Mouse (Mus musculus) liver, embryonic 12.5 days (tissue): ENCODE data around the gene Zfp775. TPM values are rescaled to one million over a fixed set of nuclear protein-coding genes. Genes with fewer than 3 reads are reported as not detected.

ENCODE experiments used
- ATAC-seq: fragments of 200-750 bp; cut with Nextera tagmentation; 2 replicates; pipeline ENCODE4 v1.8.0; 2017; ENCODE audit warnings: moderate number of reproducible peaks, mild to moderate bottlenecking, moderate library complexity
- H3K27ac ChIP-seq: fragments of 300-500 bp; sonication (generic); 2 replicates; pipeline ENCODE4 v1.5.1; 2016; ENCODE audit warnings: mild to moderate bottlenecking
- H3K27me3 ChIP-seq: fragments of 300-500 bp; sonication (generic); replicated peaks from 2 replicates; pipeline ENCODE4 v1.6.1; 2016; ENCODE audit warnings: mild to moderate bottlenecking, moderate library complexity
- H3K36me3 ChIP-seq: fragments of 300-500 bp; sonication (generic); 2 replicates; pipeline ENCODE4 v1.6.1; 2016; ENCODE audit warnings: mild to moderate bottlenecking, moderate library complexity
- H3K4me1 ChIP-seq: fragments of 300-500 bp; sonication (generic); 2 replicates; pipeline ENCODE4 v1.6.1; 2016
- H3K4me2 ChIP-seq: fragments of 300-500 bp; sonication (generic); 2 replicates; pipeline ENCODE4 v1.6.1; 2016; ENCODE audit warnings: mild to moderate bottlenecking, moderate library complexity
- H3K4me3 ChIP-seq: fragments of 300-500 bp; sonication (generic); 2 replicates; pipeline ENCODE4 v1.5.1; 2016; ENCODE audit warnings: mild to moderate bottlenecking, moderate library complexity
- H3K9ac ChIP-seq: fragments of 300-500 bp; sonication (generic); 2 replicates; pipeline ENCODE4 v1.6.1; 2016; ENCODE audit warnings: mild to moderate bottlenecking, moderate library complexity
- H3K9me3 ChIP-seq: fragments of 300-500 bp; sonication (generic); replicated peaks from 2 replicates; pipeline ENCODE4 v1.6.1; 2016; ENCODE audit warnings: mild to moderate bottlenecking, moderate library complexity
- WGBS: fragments of 180-500 bp; shearing (Covaris S2); methylation state at CpG from one replicate; pipeline ENCODE4 v1.1.7; 2016; ENCODE audit not compliant: insufficient replicate concordance; 5-methylcytosine and 5-hydroxymethylcytosine counted together
- polyA plus RNA-seq: library from polyadenylated mRNA; unstranded; fragments of >200 nt; fragmentation: Nextera tagmentation; extraction: Ambion mirVana; gene quantifications from 2 replicates; pipeline ENCODE4 v1.2.1, GENCODE M21; 2016

Gene Zfp775
- polyA plus RNA-seq, 1 experiment from 2014 or later: 2.2 TPM

- H3K9me3 ChIP-seq: no peaks in the 10 kb centered on the region
- 0 out of 2 replicates have a peak, but pooled peaks cover 8% of the 10 kb centered on the region for H3K36me3 ChIP-seq
- no peaks in the 10 kb centered on the region for H3K27me3 ChIP-seq
- no peak for ATAC-seq
- H3K9ac ChIP-seq: no peak overlapping the region
- no peak overlapping the region for H3K27ac ChIP-seq
- peaks cover 10% of the 10 kb centered on the region; the same call in 1 of the 2 replicates for H3K4me1 ChIP-seq
- WGBS: 75% methylated on average over 8 of the region's 8 CpGs
- no peak overlapping the region for H3K4me2 ChIP-seq
- H3K4me3 ChIP-seq: no peak overlapping the region
Observed at GRCm38 (mm10) chr6:48569065-48569807, 32.6 kb upstream of the Zfp775 start.

GRCm38 (mm10) chr6:48572014-48572413, 29.8 kb upstream of the Zfp775 start:
- Histone ChIP-seq H3K4me3 (no peak overlapping the region), H3K4me1 (peaks cover 10% of the 10 kb centered on the region; the same call in 1 of the 2 replicates), H3K9ac (no peak overlapping the region), H3K27ac (no peak overlapping the region), H3K9me3 (no peaks in the 10 kb centered on the region), H3K36me3 (no peaks in the 10 kb centered on the region), H3K27me3 (no peaks in the 10 kb centered on the region), H3K4me2 (no peak overlapping the region)
- no peak for ATAC-seq
- WGBS: 81% methylated on average over 5 of the region's 5 CpGs

GRCm38 (mm10) chr6:48572572-48573061, 29.2 kb upstream of the Zfp775 start, which contains the start of gene Rarres2:
TSS of gene Rarres2 (minus strand) at chr6:48572789.
- no peak within 1 kb of the TSS for H3K4me3 ChIP-seq
- 49% methylated on average over 6 of the region's 6 CpGs for WGBS
- no peak for ATAC-seq

DNA sequence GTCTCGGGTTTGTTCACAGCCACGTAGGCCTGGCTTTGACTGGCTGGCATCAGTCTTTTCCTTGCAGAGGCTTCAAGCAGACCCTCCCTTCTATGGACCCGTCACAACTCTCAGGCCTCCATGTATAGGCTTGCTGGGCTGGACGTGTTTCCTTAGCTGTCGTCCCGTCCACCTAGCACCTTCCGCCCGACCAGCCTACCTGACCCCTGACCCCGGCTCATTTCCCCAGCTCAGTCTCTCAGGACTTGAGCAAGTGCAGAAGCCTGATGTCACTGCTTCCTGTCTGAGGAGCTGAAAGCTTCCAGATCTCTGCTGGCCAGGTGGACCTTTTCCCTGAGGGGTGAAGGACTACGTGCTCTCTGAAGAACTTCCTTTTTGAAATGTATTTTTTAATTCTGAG, 28.6 kb upstream of the Zfp775 start:
- no peaks in the 10 kb centered on the region for H3K9me3 ChIP-seq
- no peaks in the 10 kb centered on the region for H3K27me3 ChIP-seq
- H3K36me3 ChIP-seq: no peaks in the 10 kb centered on the region
- H3K4me3 ChIP-seq: no peak overlapping the region
- peaks cover 10% of the 10 kb centered on the region; the same call in 1 of the 2 replicates for H3K4me1 ChIP-seq
- H3K4me2 ChIP-seq: no peak overlapping the region
- no peak overlapping the region for H3K27ac ChIP-seq
- H3K9ac ChIP-seq: no peak overlapping the region
- 41% methylated on average over 10 of the region's 10 CpGs for WGBS
- 0 out of 2 replicates have a peak, but pooled peaks have one; percentile 15 for ATAC-seq

More at GRCm38 (mm10) chr6:48572572-48573061, 29.2 kb upstream of the Zfp775 start, which contains the start of gene Rarres2:
- H3K9me3 ChIP-seq: no peaks in the 10 kb centered on the region
- no peaks in the 10 kb centered on the region for H3K36me3 ChIP-seq
- H3K27ac ChIP-seq: no peak within 1 kb of the TSS
- H3K4me1 ChIP-seq: peaks cover 10% of the 10 kb centered on the region; the same call in 1 of the 2 replicates
- no peak within 1 kb of the TSS for H3K4me2 ChIP-seq
- no peaks in the 10 kb centered on the region for H3K27me3 ChIP-seq
- H3K9ac ChIP-seq: no peak within 1 kb of the TSS

GRCm38 (mm10) chr6:48573981-48574380, 27.9 kb upstream of the Zfp775 start:
- 60% methylated on average over 3 of the region's 3 CpGs for WGBS

DNA sequence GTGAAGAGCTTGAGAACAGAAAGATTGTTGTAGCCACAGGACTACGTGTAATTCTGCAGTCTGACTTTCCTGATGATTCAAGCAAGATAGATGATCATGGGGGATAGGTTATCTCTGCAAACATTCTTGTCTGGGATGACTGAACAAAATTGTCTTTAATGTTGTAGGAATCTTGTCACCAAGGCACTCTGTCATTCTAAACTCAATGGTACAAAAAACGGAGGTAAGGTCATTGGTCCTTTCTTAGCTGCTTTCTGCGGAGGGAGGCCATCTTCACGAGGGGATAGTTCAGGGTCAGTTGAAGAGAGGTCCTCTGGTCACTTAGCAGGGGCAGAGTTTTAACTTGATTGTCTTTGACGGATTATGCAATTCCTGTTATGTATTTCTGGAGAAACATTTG, 23.1 kb upstream of the Zfp775 start:
- 30% methylated on average over 5 of the region's 5 CpGs for WGBS
- ATAC-seq: no peak
- Histone ChIP-seq H3K4me2 (no peak overlapping the region), H3K36me3 (no peaks in the 10 kb centered on the region), H3K27me3 (no peaks in the 10 kb centered on the region), H3K27ac (no peak overlapping the region), H3K4me1 (0 out of 2 replicates have a peak, but pooled peaks cover 3% of the 10 kb centered on the region), H3K4me3 (no peak overlapping the region), H3K9me3 (no peaks in the 10 kb centered on the region), H3K9ac (no peak overlapping the region)

More at GRCm38 (mm10) chr6:48573981-48574380, 27.9 kb upstream of the Zfp775 start:
- H3K9ac ChIP-seq: no peak overlapping the region
- H3K27me3 ChIP-seq: no peaks in the 10 kb centered on the region
- H3K36me3 ChIP-seq: no peaks in the 10 kb centered on the region
- H3K4me1 ChIP-seq: peaks cover 10% of the 10 kb centered on the region; the same call in 1 of the 2 replicates
- H3K27ac ChIP-seq: no peak overlapping the region
- ATAC-seq: no peak
- H3K4me2 ChIP-seq: no peak overlapping the region
- H3K4me3 ChIP-seq: no peak overlapping the region
- no peaks in the 10 kb centered on the region for H3K9me3 ChIP-seq

DNA sequence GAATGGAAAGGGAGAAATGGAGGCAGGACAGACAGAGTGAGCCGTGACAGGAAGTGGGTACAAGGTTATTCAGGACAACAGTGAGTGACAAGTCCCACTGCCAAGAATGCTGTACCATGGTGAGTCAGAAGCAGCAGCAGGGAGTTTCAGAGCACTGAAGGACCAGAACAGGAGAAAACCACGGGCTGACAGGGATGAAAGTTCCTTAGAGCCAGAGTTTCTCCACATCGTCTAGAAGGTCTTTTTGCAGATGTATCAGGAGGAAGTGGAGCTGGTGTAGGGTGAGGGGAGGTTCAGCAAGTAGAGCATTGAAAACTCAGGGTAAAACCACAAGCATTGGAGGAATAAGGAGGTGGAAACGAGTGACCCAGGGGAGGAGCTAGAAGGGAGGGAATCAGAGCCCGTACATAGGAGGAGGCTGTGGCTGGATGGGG, 22.6 kb upstream of the Zfp775 start:
- Histone ChIP-seq H3K4me3 (no peak overlapping the region), H3K4me1 (0 out of 2 replicates have a peak, but pooled peaks cover 3% of the 10 kb centered on the region), H3K27me3 (no peaks in the 10 kb centered on the region), H3K4me2 (no peak overlapping the region), H3K27ac (no peak overlapping the region), H3K9ac (no peak overlapping the region), H3K9me3 (no peaks in the 10 kb centered on the region), H3K36me3 (no peaks in the 10 kb centered on the region)
- no peak for ATAC-seq
- WGBS: 8% methylated on average over 5 of the region's 5 CpGs

DNA sequence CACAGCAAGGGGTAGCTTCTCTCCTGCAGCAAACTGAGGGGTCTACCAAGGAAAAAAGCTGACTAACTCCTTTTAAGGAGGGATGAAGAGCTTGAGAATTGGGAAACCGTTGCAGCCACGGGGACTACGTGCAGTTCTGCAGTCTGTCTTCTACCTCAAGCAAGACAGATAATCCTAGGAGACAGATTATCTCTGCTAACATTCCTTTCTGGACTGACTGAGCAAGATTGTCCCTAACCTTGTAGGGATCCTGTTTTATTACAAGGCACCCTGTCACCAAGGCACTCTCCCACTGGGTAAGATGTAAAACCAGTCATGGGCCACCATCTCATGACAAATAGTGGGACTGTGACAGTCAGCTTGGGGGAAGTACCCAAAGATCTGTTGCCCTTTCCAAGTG, 20.6 kb upstream of the Zfp775 start:
- no peak overlapping the region for H3K4me3 ChIP-seq
- no peak for ATAC-seq
- no peaks in the 10 kb centered on the region for H3K9me3 ChIP-seq
- H3K27me3 ChIP-seq: no peaks in the 10 kb centered on the region
- H3K4me1 ChIP-seq: 0 out of 2 replicates have a peak, but pooled peaks cover 3% of the 10 kb centered on the region
- H3K27ac ChIP-seq: no peak overlapping the region
- 38% methylated on average over 3 of the region's 3 CpGs for WGBS
- no peak overlapping the region for H3K9ac ChIP-seq
- H3K4me2 ChIP-seq: no peak overlapping the region
- no peaks in the 10 kb centered on the region for H3K36me3 ChIP-seq

GRCm38 (mm10) chr6:48582037-48582436, 19.8 kb upstream of the Zfp775 start:
- no peaks in the 10 kb centered on the region for H3K9me3 ChIP-seq
- no peak overlapping the region for H3K9ac ChIP-seq
- H3K4me3 ChIP-seq: no peak overlapping the region
- 69% methylated on average over 3 of the region's 3 CpGs for WGBS
- 0 out of 2 replicates have a peak, but pooled peaks cover 3% of the 10 kb centered on the region for H3K4me1 ChIP-seq
- no peaks in the 10 kb centered on the region for H3K36me3 ChIP-seq
- no peaks in the 10 kb centered on the region for H3K27me3 ChIP-seq
- ATAC-seq: no peak
- no peak overlapping the region for H3K27ac ChIP-seq
- H3K4me2 ChIP-seq: no peak overlapping the region

DNA sequence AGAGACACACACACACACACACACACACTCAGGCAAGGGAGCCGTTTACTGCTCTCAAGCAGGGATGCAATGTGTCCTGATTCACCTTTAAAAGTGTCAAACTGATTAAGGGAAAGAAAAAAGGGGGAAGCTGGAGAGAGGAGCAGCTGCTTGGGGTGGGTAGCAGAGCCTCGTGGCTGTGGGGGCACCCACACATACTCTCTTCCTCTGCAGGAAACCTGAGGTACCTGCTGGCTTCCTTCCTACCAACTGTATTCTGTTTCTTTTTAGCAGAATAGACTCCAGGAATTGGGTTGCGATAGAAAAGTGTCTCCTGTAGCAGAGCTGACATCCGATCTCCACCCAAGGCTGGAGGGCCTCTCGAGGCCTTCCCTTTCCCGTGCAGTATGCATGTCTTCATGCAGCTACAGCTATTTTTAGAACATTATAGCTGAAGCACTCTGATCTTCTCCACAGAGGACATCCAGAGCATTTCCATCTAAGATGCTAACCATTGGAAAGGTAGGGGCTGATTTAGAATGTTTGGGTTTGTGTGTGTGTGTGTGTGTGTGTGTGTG, 12.6 kb upstream of the Zfp775 start, which contains the start of gene Gm45021:
Gene Gm45021, plus strand, starts transcription at position 417 of the 557 bp plus-strand sequence.
- no peak within 1 kb of the TSS for H3K4me3 ChIP-seq
- no peaks in the 10 kb centered on the region for H3K27me3 ChIP-seq
- 20% methylated on average over 6 of the region's 6 CpGs for WGBS
- H3K27ac ChIP-seq: no peak within 1 kb of the TSS
- no peak for ATAC-seq
- H3K4me1 ChIP-seq: peaks cover 11% of the 10 kb centered on the region
- no peaks in the 10 kb centered on the region for H3K36me3 ChIP-seq
- H3K4me2 ChIP-seq: no peak within 1 kb of the TSS
- no peaks in the 10 kb centered on the region for H3K9me3 ChIP-seq
- no peak within 1 kb of the TSS for H3K9ac ChIP-seq

DNA sequence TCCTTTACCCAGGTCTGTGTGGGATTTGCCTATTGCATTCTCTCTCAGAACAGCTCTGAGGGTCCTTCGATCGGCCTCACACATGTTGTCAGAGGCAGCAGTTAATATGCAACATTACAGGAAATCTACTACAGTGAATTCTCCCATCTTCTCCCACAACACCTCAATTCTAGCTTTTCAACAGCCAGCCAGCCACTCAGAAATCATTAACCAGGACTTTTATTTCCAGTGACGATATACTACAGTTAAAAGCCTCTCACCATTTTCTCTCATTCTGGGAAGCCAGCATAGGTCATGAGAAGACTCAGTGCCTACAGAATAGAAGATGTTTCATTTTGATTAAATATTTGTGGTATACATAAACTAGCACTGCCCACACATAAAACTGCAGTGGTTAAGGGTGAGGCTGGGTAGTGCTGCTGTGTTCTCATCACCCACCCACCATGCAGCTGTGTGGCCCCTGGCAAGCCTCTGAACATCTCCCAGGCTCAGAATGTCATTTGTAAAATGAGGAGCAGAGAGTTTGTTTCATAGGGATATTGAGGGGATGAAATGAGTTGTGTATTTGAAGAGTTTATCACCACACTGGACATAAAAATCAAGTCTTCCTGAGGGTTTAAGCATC, 10.5 kb upstream of the Zfp775 start:
- peaks cover 25% of the 10 kb centered on the region for H3K4me1 ChIP-seq
- no peak overlapping the region for H3K9ac ChIP-seq
- H3K36me3 ChIP-seq: peaks cover 8% of the 10 kb centered on the region
- no peak overlapping the region for H3K4me2 ChIP-seq
- H3K9me3 ChIP-seq: no peaks in the 10 kb centered on the region; the same call in 1 of the 2 replicates
- no peaks in the 10 kb centered on the region for H3K27me3 ChIP-seq
- no peak overlapping the region for H3K27ac ChIP-seq
- 78% methylated on average over 3 of the region's 3 CpGs for WGBS
- no peak for ATAC-seq
- H3K4me3 ChIP-seq: no peak overlapping the region
